Mouse (Mus musculus) erythroid progenitor cell, adult 5-6 weeks (primary cell): ENCODE measurements around the gene Igf1r. TPM values are rescaled to one million over a fixed set of nuclear protein-coding genes. Genes with fewer than 3 reads are reported as not detected.
A peak's percentile ranks its signal among the peaks of the same experiment; 100 is the strongest.

Experiments used
- ATAC-seq: replicated peaks from 2 replicates; pipeline ENCODE4 v1.8.0; 2016; ENCODE audit warnings: moderate number of reproducible peaks, mild to moderate bottlenecking, moderate TSS enrichment, inconsistent platforms; ENCODE audit not compliant: poor library complexity, low FRiP score, severe bottlenecking
- total RNA-seq, 2 experiments: library from RNA; stranded (forward) in 1 of 2; stranded (reverse) in 1 of 2; fragments of 150-400 nt in 1 of 2; fragments of 186-747, 209-891 nt in 1 of 2; gene quantifications; 2 replicates each; pipeline versions ENCODE4 v1.2.3 to v1.2.4; 2015 to 2017; ENCODE audit warnings: low replicate concordance in 2 of 2

Gene Igf1r
- total RNA-seq, 2 experiments from 2014 or later: 16.8 to 28.1 TPM

- ATAC-seq: peak; percentile 33
Measured at GRCm38 (mm10) chr7:67995276-67995675, 42.6 kb downstream of the Igf1r start.

DNA sequence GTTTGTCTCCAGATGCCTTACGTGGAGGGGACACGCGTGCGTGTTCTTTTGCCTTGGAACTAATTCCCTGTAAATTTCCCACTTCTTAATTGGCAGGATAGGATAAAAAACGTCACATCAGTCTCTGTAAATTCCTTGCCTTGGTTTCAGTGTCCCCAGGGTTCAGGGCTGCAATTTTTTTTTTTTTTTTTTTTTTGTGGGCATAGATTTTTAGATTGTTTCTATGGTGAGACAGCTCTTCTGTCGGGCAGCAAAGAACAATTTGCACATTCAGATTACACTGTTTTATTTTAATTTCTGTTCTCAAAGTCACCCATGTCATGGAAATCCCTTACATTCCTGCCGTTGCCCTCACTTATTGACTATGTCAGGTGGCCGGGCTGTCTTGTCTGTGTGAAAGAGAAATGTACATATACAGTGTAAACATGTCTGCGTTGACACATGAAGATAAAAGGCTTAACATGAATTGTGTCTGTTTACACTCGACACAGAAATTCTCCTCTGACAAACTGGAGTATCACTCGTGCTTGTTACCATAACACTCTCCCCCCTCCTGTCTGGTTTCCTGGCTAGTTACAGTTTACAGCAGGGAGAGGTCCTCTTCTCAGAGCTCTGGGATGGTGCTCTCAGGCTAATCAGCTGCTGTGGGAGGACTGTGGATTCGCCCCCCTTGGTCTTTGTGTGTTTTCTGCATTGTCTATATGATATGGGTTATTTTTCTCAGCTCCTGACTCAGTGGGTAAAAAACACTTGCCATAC lies 43.8 kb downstream of the Igf1r start:
- ATAC-seq: no peak

DNA sequence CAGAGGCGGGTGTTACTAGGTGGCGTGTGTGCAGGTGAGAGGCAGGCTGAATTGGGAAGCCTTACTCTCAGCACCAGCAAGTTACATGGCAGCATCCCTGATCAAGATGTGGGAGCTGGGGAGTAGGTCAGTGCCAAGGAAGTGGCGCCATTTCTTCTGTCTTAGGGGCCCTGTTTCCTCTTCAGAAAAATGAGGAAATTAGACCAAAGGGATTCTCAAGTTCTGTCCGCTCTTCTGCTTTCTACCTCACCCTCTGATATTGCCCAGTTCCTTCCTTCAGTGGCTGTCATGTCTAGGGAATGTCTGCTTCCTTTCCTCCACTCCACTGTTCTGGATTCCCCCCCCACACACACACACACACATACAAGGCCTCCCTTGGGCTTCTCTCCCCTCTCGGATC lies 48.6 kb downstream of the Igf1r start:
- no peak for ATAC-seq

GRCm38 (mm10) chr7:68006074-68006473 lies 53.4 kb downstream of the Igf1r start:
- ATAC-seq: no peak

DNA sequence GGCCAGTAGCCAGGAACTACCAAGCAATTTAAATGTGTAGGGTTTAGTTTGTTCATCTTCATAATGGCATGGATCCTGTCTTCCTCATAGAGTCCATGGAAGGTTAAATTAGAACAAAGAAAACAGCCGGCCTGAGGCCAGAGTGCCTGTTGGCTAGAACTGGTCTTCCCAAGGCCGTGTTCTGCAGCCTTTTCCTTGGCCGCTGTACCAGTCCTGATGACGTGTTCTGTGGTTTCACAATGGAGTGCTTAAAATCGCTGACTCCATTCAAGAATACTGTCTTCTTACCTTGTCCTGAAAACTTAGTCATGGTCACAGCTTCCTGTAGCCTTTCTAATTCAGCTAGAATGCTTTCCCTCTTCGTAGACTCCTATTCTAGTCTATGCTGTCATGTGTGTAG lies 53.9 kb downstream of the Igf1r start:
- no peak for ATAC-seq

DNA sequence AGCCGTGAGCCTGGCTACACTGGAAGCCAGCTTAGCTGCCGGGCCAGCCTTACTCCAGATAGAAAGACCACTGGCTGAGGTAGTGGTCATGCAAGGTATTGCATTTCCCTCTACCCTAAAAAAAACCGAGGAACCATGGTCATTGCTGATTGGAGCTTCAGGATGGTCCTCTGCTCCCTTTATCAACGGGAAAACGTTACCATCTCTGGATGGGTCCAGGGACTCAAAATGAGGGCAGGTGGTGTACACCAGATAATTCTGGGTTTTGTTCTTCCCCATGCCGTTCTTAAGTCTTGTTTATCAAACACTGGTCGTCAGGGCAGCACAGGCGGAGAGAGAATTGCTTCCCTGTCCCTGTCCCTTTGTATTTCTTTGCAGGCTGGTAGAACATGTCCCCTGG lies 57.0 kb downstream of the Igf1r start:
- ATAC-seq: no peak; the same call in 1 of the 2 replicates

DNA sequence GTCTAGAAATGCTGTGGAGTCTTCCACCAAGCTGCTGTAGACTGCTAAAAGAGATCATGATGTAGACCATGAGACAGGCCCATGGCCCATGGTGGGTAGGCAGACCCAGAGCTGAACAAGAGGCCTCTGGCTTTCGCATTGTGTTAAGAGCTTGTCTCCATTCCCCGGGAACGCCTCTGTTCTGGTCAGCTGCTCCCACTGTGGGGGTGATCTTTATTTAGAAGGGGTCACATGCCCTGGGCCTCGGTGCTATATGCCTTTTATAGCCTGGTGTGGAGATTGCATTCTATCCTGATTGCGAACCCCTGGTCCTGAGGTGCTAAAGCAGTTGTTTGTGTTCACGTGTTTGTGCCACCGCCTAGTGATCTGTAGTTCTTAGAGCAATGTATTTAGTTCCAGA lies 57.5 kb downstream of the Igf1r start:
- no peak for ATAC-seq

DNA sequence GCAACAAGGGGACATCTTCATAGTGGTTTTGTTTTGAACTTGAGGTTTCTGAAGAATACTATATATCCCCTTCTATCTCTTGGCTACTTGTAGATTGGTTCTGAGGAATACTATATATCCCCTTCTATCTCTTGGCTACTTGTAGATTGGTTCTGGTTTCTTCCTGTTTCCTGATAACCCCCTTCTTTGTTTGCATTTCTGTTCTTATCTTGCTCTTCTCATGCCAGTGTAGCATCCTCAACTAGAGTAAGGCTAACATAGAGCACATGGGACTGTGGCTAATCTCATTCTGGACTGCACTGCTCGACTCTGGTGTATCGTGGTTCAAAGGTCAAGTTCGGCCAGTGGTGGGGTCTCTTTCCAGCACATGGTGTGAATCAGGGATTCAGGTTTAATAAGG lies 58.2 kb downstream of the Igf1r start:
- peak; percentile 35 for ATAC-seq

GRCm38 (mm10) chr7:68011385-68012122 lies 58.9 kb downstream of the Igf1r start:
- ATAC-seq: peak; percentile 76

DNA sequence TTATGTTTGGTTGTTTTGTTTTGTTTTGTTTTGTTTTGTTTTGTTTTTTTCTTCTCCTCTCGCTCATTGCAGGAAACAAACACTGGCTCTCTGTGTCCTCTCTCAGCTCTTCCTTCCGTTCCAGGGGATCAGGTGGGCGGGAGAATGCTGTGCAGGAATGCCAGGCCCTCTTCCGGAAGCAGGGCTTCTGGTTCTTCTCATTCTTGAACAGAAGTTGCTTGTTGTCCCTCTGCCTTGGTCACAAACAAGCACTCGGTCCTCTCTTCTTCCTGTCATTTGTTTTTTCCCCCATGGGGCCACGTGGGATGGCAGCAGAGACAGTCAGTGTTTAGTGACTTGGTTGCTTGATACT lies 59.5 kb downstream of the Igf1r start:
- no peak for ATAC-seq

DNA sequence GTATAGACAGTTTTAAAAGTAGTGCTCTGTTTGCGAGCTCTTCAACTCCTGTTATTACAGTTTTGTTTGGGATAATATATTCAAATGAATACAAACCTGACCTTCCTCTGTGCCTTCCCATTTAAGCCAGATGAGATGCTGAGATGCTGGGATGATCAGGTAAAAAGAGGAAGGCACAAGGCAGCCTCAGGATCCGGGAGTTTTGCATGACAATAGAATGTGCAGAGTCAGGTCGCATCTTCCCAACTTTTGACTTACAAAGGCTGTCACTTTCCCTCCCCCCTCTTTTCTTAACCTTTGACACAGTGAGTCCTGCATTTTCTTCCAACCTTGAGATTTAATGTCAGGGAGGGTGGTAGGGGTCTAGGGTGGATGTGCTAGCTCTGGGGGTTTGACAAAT lies 61.9 kb downstream of the Igf1r start:
- ATAC-seq: no peak

GRCm38 (mm10) chr7:68015404-68015803 lies 62.8 kb downstream of the Igf1r start:
- ATAC-seq: no peak

- ATAC-seq: no peak
Measured at GRCm38 (mm10) chr7:68018038-68018437, 65.4 kb downstream of the Igf1r start.

DNA sequence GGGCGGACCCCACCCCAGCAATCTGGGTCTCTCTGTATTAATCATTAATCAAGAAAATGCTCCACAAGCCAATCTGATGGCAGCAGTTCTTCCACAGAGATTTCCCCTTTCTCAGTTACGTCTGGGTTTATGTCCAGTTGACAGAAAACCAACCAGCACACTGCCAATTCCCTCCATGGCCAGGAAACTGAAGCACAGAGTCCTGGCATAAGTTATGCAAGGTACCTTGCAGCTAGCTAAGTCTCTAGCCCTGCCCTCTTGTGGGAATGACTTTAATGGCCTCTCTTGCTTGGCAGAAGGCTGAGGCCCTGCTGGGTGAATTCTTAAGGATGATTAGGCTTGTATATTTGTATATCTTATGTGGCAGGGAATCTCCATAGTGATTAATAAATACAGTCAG lies 67.9 kb downstream of the Igf1r start:
- ATAC-seq: no peak

GRCm38 (mm10) chr7:68021741-68022140 lies 69.1 kb downstream of the Igf1r start:
- ATAC-seq: no peak

- ATAC-seq: no peak
Measured at GRCm38 (mm10) chr7:68022188-68022587, 69.6 kb downstream of the Igf1r start.

DNA sequence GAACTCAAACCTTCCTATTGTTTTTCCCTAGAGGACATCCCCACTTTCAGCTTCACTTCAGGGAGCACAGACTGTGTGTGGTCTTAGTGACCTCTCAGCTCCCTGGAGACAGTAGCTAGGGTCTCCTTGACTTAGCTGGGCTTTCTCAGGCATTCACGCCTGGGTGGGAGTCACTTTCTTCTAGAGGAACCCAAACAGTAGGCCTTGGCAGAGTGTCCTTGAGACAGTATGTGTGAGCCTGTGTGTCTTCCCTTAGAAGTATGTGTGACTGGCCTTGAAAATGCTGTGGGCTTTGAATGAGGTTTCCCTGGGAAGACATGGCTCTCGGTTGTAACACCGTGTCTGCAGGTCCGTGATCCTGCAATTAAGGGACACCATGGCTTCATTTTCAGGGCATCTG lies 71.3 kb downstream of the Igf1r start:
- no peak for ATAC-seq

- ATAC-seq: no peak
Measured at GRCm38 (mm10) chr7:68024625-68025024, 72.0 kb downstream of the Igf1r start.

- ATAC-seq: no peak
Measured at GRCm38 (mm10) chr7:68025396-68025795, 72.8 kb downstream of the Igf1r start.

- ATAC-seq: no peak
Measured at GRCm38 (mm10) chr7:68026076-68026475, 73.4 kb downstream of the Igf1r start.

GRCm38 (mm10) chr7:68028167-68028566 lies 75.5 kb downstream of the Igf1r start:
- no peak for ATAC-seq
